Mouse (Mus musculus) CH12.LX (cell line): ENCODE measurements around the gene Cenpu.

Source experiments
- BHLHE40 ChIP-seq: IDR thresholded peaks from 2 replicates; pipeline ENCODE4 v1.6.1; 2011; ENCODE audit warnings: mild to moderate bottlenecking, low read depth, low read length, improper control_type of control experiment
- CHD2 ChIP-seq: IDR thresholded peaks from 2 replicates; pipeline ENCODE4 v1.6.1; 2011; ENCODE audit warnings: low read length, improper control_type of control experiment
- CTCF ChIP-seq, 2 experiments: IDR thresholded peaks in 1 of 2; conservative IDR thresholded peaks in 1 of 2; 2 replicates each; pipeline ENCODE4 v1.5.1; 2011 to 2012; ENCODE audit warnings: low read depth in 2 of 2, low read length in 2 of 2, improper control_type of control experiment in 1 of 2, inconsistent platforms in 1 of 2, mild to moderate bottlenecking in 1 of 2, moderate library complexity in 1 of 2
- E2F4 ChIP-seq: IDR thresholded peaks from 2 replicates; pipeline ENCODE4 v1.6.1; 2011; ENCODE audit warnings: low read depth, low read length, improper control_type of control experiment; ENCODE audit not compliant: insufficient replicate concordance
- EP300 ChIP-seq: IDR thresholded peaks from 2 replicates; pipeline ENCODE4 v1.6.1; 2011; ENCODE audit warnings: low read length, improper control_type of control experiment

- no peak for TF ChIP-seq EP300
- TF ChIP-seq CTCF (conservative IDR thresholded peaks at IDR 0.05 in 1 of 2, IDR thresholded peaks at IDR 0.05 in 1 of 2; ENCODE audit: low read depth in 2 of 2, low read length in 2 of 2) = no peak
- no peak for TF ChIP-seq E2F4
- no peak for TF ChIP-seq BHLHE40
- no peak for TF ChIP-seq CHD2
Observed at GRCm38 (mm10) chr8:46526821-46527220, 25.0 kb upstream of the Cenpu start.
